Mouse (Mus musculus) midbrain, embryonic 11.5 days (tissue): Measurements from ENCODE around the gene Stam. TPM values are rescaled to one million over a fixed set of nuclear protein-coding genes. Genes with fewer than 3 reads are reported as not detected.
"Not testable (repeated sequence)": the region's sequence is repeated elsewhere in the genome, so short reads cannot be mapped to it uniquely, and the experiment has no call there.

Experiments used
- ATAC-seq: fragments of 200-750 bp; cut with Nextera tagmentation; 2 replicates; pipeline ENCODE4 v1.8.0; 2017; ENCODE audit warnings: moderate TSS enrichment, moderate library complexity; ENCODE audit not compliant: low FRiP score
- DNase-seq: peaks from one replicate; pipeline ENCODE4 v3.0.0; 2015; ENCODE audit warnings: low spot score; ENCODE audit errors: missing footprints
- H3K27ac ChIP-seq: fragments of 300-500 bp; sonication (generic); 2 replicates; pipeline ENCODE4 v1.5.1; 2014; ENCODE audit warnings: low read depth, low read length
- H3K27me3 ChIP-seq: fragments of 300-500 bp; sonication (generic); 2 replicates; pipeline ENCODE4 v1.6.1; 2014; ENCODE audit warnings: mild to moderate bottlenecking, low read length, moderate library complexity, mixed read lengths; ENCODE audit not compliant: control insufficient read depth, insufficient read depth
- H3K36me3 ChIP-seq: fragments of 300-500 bp; sonication (generic); 2 replicates; pipeline ENCODE4 v1.6.1; 2014; ENCODE audit warnings: mild to moderate bottlenecking, low read length, moderate library complexity, mixed read lengths; ENCODE audit not compliant: control insufficient read depth, insufficient read depth
- H3K4me1 ChIP-seq: fragments of 300-500 bp; sonication (generic); 2 replicates; pipeline ENCODE4 v1.6.1; 2014; ENCODE audit warnings: low read length; ENCODE audit not compliant: control insufficient read depth, insufficient read depth
- H3K4me2 ChIP-seq: fragments of 300-500 bp; sonication (generic); 2 replicates; pipeline ENCODE4 v1.6.1; 2014; ENCODE audit warnings: mild to moderate bottlenecking, moderate library complexity
- H3K4me3 ChIP-seq: fragments of 300-500 bp; sonication (generic); 2 replicates; pipeline ENCODE4 v1.5.1; 2014; ENCODE audit warnings: low read depth, low read length
- H3K9ac ChIP-seq: fragments of 300-500 bp; sonication (generic); 2 replicates; pipeline ENCODE4 v1.6.1; 2014; ENCODE audit warnings: low read length
- H3K9me3 ChIP-seq: fragments of 300-500 bp; sonication (generic); 2 replicates; pipeline ENCODE4 v1.6.1; 2016; ENCODE audit warnings: low read length; ENCODE audit not compliant: control insufficient read depth
- WGBS: fragments of 180-500 bp; shearing (Covaris S2); extraction: QIAGEN DNeasy Blood & Tissue Kit; methylation state at CpG from one replicate; pipeline ENCODE4 v1.1.7; 2014; 5-methylcytosine and 5-hydroxymethylcytosine counted together
- polyA plus RNA-seq: library from polyadenylated mRNA; unstranded; fragments of >200 nt; fragmentation: Nextera tagmentation; extraction: Ambion mirVana; gene quantifications from 2 replicates; pipeline ENCODE4 v1.2.1, GENCODE M21; 2014

Gene Stam
- polyA plus RNA-seq, 1 experiment from 2014 or later, result 103 TPM

- Histone ChIP-seq H3K4me1 (no peaks in the 10 kb centered on the region), H3K27me3 (no peaks in the 10 kb centered on the region), H3K27ac (peak overlapping the region; percentile 81), H3K4me3 (peak overlapping the region; percentile 75), H3K36me3 (no peaks in the 10 kb centered on the region), H3K9ac (peak overlapping the region; percentile 74), H3K4me2 (peak overlapping the region; percentile 61), H3K9me3 (no peaks in the 10 kb centered on the region)
- DNase-seq (peak; percentile 98), ATAC-seq (peak; percentile 93)
- WGBS, result 0% methylated on average over 42 of the region's 58 CpGs
Observed at GRCm38 (mm10) chr2:14055168-14055565, 18.7 kb upstream of the Stam start.

DNA sequence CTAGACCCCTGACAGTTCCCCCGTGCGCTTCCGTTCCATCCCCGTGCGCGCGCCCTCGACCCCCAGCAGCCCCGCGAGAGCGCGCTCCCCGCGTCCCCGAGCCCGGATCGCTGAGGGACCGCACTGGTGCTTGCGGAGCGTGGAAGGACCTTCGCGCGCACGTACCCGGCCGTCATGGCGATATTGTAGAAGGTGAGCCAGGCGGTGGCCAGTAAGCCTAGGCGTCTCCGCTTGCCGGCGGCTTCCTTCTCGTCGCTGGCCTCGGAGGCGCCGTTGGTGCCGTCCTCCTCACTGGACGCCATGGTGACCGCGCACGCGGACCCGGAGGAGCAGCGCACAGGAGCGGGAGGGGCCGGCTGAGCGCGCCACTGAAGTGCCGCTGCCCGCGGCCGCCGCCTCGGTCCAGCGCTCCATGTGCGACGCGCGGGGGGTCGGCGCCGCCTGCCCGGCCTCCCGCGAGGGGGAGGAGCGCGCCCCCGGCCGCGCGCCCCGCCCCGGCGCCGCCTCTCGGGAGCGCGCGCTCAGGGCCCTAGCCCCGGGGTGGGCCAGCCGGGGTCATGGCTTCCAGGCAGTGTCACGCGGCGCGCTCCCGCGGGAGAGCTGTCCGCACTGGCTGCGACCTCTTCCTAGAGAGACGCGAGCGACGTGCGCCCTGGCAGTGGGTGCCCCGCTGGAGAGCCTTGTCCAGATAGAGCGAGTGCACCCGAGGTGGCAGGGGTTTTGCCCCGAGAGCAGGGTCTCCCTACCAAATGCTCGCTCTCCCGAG, 18.1 kb upstream of the Stam start, which contains the start of gene Hacd1:
Gene Hacd1, minus strand, starts transcription at position 570 of the 766 bp plus-strand sequence.
- Histone ChIP-seq H3K4me3 (peak within 1 kb of the TSS; percentile 75), H3K4me1 (no peaks in the 10 kb centered on the region), H3K9ac (peak within 1 kb of the TSS; percentile 74), H3K4me2 (peak within 1 kb of the TSS; percentile 61), H3K36me3 (no peaks in the 10 kb centered on the region), H3K27me3 (no peaks in the 10 kb centered on the region), H3K9me3 (no peaks in the 10 kb centered on the region), H3K27ac (peak within 1 kb of the TSS; percentile 81)
- ATAC-seq, result peak; percentile 88
- DNase-seq, result peak; percentile 99
- WGBS, result under 1% methylated on average over 74 of the region's 101 CpGs

DNA sequence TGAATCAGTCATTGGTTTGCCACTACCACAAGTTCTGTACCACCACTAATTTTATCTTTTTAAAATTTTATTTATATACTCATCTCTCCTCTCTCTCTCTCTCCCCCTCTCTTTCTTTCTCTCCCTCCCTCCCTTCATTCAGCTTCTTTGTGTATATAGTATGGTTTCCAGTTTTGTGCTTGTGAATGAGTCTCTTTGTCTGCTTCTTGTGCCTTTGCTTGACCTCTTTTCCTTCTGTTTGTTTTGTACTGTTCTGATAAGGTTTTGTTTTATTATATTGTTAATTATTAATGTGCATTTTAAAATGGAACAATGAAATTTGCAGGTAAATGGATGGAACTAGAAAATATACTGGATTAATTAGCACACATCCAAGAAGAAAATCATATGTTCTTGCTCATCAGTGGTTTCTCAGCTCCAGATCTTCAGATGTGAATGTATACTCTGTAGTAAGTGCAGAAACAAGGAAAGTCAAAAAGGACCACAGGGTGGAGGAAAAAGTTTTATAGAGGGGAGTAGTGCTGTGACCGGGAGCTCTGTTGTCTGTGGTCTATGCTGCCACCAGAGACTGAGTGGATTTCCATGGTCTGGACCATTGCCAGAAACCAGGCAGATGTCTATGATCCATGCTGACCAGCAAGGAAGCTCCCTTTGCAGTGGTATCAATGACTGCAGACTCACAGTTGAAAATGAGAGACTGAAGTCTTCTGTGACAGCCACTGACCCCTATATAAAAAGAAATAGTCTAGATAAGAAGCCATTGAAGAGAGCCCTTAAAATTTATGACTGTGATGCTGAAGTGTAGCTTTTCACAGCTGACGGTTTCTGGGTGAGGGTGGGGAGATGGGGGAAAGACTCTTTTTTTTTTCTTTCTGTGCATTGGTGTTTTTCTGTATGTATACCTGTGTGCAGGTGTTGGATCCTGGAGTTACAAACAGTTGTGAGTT, 7.9 kb upstream of the Stam start:
- Histone ChIP-seq H3K4me3 (no peak overlapping the region), H3K4me2 (no peak overlapping the region), H3K27ac (no peak overlapping the region), H3K9ac (no peak overlapping the region), H3K9me3 (no peaks in the 10 kb centered on the region), H3K27me3 (no peaks in the 10 kb centered on the region), H3K4me1 (no peaks in the 10 kb centered on the region), H3K36me3 (no peaks in the 10 kb centered on the region)
- WGBS, result 87% methylated on average over 2 of the region's 2 CpGs
- DNase-seq, result peak; percentile 19
- no peak for ATAC-seq

GRCm38 (mm10) chr2:14069027-14069426, 4.9 kb upstream of the Stam start:
- H3K4me2 ChIP-seq, result no peak overlapping the region
- H3K27ac ChIP-seq, result no peak overlapping the region
- H3K36me3 ChIP-seq, result no peaks in the 10 kb centered on the region
- no peak overlapping the region for H3K9ac ChIP-seq
- no peaks in the 10 kb centered on the region for H3K9me3 ChIP-seq
- 0 out of 2 replicates have a peak, but pooled peaks cover 5% of the 10 kb centered on the region for H3K4me1 ChIP-seq
- ATAC-seq, result no peak
- DNase-seq, result no peak
- 87% methylated on average over 2 of the region's 2 CpGs for WGBS
- no peaks in the 10 kb centered on the region for H3K27me3 ChIP-seq
- H3K4me3 ChIP-seq, result no peak overlapping the region

DNA sequence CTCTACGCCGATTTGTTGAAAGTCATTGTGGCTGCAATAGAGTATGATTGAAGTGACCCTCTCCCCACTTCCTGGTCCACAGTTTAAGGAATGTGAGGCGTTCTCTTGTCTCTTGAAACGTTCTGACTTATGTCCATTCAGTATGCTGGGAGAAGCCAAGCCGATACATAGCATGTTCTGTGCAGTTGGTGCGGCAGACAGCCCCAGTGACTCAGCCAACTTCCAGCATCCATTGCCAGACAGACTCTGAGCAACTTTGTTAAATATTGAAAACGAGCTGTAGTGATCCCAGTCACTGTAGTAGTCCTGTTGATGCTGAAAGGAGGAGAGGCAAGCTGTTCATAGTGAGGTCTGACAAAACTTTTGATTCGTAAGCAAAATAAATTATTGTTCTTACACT, 3.4 kb upstream of the Stam start:
- DNase-seq, result peak; percentile 54
- no peak overlapping the region for H3K27ac ChIP-seq
- peaks cover 11% of the 10 kb centered on the region; the same call in 1 of the 2 replicates for H3K4me1 ChIP-seq
- H3K9me3 ChIP-seq, result no peaks in the 10 kb centered on the region
- H3K27me3 ChIP-seq, result no peaks in the 10 kb centered on the region
- no peak overlapping the region for H3K9ac ChIP-seq
- ATAC-seq, result no peak
- H3K4me3 ChIP-seq, result no peak overlapping the region
- no peak overlapping the region for H3K4me2 ChIP-seq
- no peaks in the 10 kb centered on the region for H3K36me3 ChIP-seq
- WGBS, result 86% methylated on average over 8 of the region's 8 CpGs

GRCm38 (mm10) chr2:14073008-14073361, 913 bp upstream of the Stam start:
- no peaks in the 10 kb centered on the region for H3K9me3 ChIP-seq
- peak overlapping the region; percentile 76 for H3K27ac ChIP-seq
- H3K4me3 ChIP-seq, result peak overlapping the region; percentile 86
- ATAC-seq, result no peak
- WGBS, result 24% methylated on average over 8 of the region's 8 CpGs
- H3K36me3 ChIP-seq, result no peaks in the 10 kb centered on the region
- no peaks in the 10 kb centered on the region for H3K27me3 ChIP-seq
- no peak for DNase-seq
- H3K9ac ChIP-seq, result peak overlapping the region; percentile 85
- H3K4me1 ChIP-seq, result peaks cover 15% of the 10 kb centered on the region
- H3K4me2 ChIP-seq, result peak overlapping the region; percentile 68

GRCm38 (mm10) chr2:14074221-14074901, 463 bp downstream of the Stam start:
- no peaks in the 10 kb centered on the region for H3K27me3 ChIP-seq
- peak overlapping the region; percentile 76 for H3K27ac ChIP-seq
- H3K9ac ChIP-seq, result peak overlapping the region; percentile 85
- DNase-seq (peak; percentile 98), ATAC-seq (peak; percentile 45; the same call in 1 of the 2 replicates)
- peaks cover 15% of the 10 kb centered on the region for H3K4me1 ChIP-seq
- H3K4me2 ChIP-seq, result peak overlapping the region; percentile 68
- no peaks in the 10 kb centered on the region for H3K9me3 ChIP-seq
- H3K36me3 ChIP-seq, result no peaks in the 10 kb centered on the region
- peak overlapping the region; percentile 86 for H3K4me3 ChIP-seq
- WGBS, result under 1% methylated on average over 32 of the region's 38 CpGs

- H3K27me3 ChIP-seq, ATAC-seq, DNase-seq, H3K4me3 ChIP-seq, H3K27ac ChIP-seq, H3K36me3 ChIP-seq, H3K9me3 ChIP-seq, H3K9ac ChIP-seq, H3K4me2 ChIP-seq: not testable (repeated sequence)
- WGBS, result 89% methylated on average over 8 of the region's 9 CpGs
- peaks cover 10% of the 10 kb centered on the region for H3K4me1 ChIP-seq
Observed at GRCm38 (mm10) chr2:14078527-14078926, 4.6 kb downstream of the Stam start.
